Mouse (Mus musculus): Measurements from ENCODE around the gene Gm49711.

GRCm38 (mm10) chr16:92021656-92022400, 36.3 kb upstream of the Gm49711 start:
- TF ChIP-seq ZNF384 (IDR thresholded peaks at IDR 0.05; ENCODE audit: low read depth, low read length) (no peak), CHD2 (IDR thresholded peaks at IDR 0.05; ENCODE audit: low read depth, low read length) (no peak), MAFK (IDR thresholded peaks at IDR 0.05; ENCODE audit: insufficient read depth, low read depth, low read length) (no peak)
